Mouse (Mus musculus) adrenal gland, postnatal 14 days (tissue): ENCODE data around the gene Hrc. TPM values are rescaled to one million over a fixed set of nuclear protein-coding genes. Genes with fewer than 3 reads are reported as not detected.
A peak's percentile ranks its signal among the peaks of the same experiment; 100 is the strongest.

Experiments used
- DNase-seq: peaks from one replicate; pipeline ENCODE4 v3.0.0; 2021; ENCODE audit warnings: mixed read lengths
- total RNA-seq: library from RNA; stranded (reverse); gene quantifications from 2 replicates; pipeline ENCODE4 v1.2.3, GENCODE M21; 2021

Gene Hrc
- total RNA-seq, 1 experiment from 2014 or later, result 0.15 TPM

DNA sequence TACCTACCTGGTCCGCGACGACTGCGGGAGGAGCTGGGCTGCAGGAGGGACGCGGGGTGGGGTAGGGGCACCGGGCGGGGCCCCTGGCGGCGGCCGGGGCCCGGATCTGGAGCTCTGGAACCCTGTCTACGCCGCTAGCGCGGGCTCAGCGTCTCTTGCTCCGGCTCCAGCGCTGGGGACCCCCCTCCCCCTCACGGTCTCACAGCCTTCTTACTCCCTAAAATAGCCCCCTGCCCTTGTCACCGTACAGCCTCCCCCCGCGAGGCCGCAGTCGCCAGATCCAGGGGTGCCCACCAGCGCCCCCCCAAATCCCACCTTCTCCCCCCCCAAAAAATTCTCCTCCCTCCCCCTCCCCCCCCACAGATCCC, 31.5 kb downstream of the Hrc start, which contains the start of gene Ppfia3:
Ppfia3 (minus strand) TSS at position 368 of the 368 bp plus-strand sequence.
- no peak for DNase-seq

DNA sequence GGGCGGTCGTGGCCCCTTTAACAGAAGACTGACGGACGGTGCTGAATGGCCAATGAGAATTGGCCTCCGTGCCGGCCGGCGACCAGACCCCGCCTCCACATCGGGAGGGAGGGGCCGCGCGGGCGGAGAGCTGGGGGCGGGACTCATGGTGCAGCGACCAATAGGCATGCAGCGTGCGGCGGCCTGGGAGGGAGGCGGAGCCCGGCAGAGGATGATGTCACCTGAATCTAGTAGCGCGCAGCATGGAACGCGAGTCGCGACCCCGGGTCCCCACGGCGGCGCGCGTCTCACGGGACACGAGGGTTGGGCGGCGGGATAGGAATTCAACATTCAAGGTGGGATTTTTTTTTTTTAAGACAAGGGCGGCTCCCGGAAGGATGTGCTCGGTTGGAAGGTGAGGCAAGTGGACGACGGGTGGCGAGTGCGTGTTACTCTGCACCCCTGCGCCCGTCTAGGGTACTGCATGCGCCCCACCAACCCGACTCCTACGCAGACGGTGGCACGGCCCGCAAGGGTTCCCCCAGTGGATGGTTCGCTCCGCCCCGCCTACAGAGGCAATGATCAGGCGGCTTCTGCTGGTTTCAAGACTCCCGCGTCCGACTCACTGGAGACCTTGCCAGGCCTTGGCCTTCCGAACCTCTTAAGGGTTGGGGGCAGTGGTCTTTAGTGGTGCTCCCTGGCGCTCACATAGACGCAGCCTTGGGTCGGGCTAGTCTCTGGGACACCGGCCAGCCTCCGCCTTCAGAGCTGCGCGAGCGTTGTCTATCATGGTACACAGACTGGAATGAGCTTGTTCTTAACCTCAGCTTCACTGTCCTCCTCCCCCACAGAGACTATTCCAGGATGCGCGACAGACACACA, 32.2 kb downstream of the Hrc start:
- peak; percentile 99 for DNase-seq

DNA sequence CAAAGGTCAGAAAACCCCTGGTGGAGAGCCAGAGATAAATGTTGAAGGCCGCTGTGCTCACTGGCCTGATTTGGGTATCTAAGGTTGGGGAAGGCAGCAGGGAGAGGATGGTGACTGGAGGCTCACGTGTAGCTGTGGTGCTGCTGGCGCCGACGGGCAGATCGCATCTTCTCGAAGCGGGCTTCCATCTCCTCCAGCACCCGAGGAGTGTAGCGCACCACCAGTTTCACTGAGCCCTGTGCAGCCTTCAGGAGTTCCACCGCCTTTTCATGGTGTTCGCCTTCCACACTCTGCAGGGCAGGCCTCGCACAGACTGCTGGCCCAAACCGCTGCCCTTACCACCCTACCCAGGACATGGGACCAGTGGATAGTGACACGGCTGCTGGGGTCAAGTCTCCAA, 33.1 kb downstream of the Hrc start:
- no peak for DNase-seq

DNA sequence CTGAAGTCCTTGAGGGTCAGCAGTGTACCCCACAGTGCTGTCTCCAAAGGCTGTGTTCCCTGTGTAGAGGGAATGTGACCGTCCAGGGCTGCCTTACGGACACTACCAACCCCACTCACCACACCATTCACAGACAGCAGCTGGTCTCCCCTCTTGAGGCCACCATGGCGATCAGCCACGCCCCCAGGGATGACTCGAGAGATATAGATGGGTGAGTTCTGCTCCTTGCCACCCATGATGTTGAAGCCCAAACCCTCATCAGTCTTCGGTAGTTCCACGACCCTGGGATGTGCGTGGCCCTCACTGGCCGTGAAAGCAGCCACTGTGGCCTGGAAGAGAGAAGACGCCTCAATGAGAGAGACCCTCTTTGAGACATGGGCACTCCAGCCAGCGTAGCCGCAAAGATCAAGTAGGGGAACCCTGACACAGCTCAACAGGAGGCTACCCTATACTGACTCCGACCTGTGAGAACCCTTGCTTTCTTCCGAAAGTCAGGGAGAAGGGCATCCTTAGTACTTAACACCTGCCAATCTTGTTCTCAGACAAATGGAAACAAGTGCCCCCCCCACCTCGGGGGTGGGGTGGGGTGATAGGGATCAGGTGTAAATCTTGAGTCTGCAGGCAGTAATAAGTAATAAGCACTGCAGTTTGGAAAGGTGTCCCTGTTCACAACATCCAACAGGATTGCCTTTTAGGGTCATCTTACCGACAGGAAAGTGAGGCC, 34.1 kb downstream of the Hrc start:
- no peak for DNase-seq

DNA sequence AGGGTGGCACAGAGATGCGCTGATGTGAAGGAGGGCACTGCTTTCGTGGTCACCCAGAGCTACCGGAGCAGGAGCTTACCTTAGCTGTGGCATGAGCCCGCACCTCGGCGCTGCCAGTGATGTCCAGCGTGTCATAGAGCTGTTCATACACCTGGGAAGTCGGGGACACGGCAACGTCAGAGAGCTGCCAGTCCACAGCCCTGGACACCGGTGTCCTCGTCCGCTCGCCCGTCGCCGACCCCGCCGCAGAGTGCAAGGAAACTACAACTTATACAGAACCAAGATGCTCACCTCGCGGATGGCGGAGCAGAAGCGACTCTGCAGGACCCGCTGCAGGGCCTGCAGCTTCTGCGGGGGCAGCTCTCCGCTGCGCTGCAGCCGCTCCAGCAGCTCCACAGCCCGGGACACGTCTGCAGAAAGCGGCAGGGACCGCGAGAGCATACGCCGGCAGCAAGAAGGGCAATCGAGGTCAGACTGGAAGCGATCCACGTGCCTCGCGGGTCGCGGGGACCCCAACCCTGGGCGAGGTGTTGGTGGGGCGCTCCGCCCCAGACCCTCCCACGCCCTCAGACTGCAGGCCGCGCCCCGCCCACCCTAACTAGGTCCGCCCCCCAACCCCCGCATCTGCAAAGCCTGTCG, 34.9 kb downstream of the Hrc start:
- DNase-seq, result no peak

DNA sequence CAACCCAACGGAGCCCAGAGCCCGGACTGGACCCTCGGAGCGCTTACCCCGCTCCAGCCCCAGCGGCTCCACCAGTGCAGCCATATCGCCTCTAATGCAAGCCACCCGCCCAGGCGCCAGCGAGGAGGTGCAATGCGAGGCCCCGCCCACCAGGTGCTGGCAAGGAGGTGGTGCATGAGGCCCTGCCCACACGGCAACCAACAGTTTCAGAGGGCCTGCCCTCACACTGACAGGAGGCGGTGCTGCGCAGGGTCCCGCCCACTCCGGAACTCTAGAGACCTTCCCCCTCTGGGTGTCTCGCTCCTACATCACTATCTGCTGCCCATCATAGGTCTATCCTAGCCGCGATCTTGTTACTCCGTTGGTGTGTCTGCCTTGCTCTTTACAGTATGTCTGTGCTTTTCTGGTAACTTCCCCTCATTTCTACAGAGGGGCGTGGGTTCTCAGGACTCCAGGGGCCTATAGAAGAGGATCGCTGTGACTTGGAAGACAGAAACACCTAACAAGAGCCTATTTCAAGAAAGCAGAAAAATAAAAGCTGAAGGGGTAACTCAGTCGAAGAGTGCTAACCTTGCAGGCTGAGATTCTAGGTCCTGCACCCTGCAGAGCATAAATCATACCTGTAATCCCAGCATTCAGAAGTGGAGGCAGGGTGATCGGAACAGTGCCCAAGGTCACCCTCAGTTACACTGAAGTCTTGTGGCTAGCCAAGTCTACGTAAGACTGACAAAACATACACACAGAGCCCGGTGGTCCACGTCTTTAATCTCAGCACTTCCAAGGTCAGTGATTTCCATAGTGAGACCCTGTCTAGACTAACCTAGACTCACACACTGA, 35.6 kb downstream of the Hrc start, which contains the start of gene Lin7b:
Lin7b (minus strand) TSS at position 109 of the 837 bp plus-strand sequence.
- peak; percentile 95 for DNase-seq

DNA sequence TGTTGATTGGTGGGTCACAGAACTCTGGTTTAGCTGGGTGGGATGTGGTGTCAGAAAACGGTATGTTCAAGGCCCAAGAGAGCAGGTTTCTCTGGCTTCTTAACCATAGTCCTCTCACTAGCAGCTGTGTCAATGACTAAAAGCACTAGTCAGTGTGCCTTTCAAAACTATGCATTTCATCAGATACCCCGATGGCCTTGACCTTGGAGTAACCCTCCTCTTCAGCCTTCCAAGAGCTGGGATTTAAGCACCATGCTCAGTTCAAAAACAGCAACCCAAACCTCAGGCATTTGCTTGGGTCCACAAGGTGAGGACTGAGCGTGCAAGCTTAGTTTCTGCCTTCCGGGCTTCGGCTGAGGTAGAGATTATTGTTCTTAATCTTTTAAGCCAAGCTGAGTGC, 37.3 kb downstream of the Hrc start:
- DNase-seq, result no peak

DNA sequence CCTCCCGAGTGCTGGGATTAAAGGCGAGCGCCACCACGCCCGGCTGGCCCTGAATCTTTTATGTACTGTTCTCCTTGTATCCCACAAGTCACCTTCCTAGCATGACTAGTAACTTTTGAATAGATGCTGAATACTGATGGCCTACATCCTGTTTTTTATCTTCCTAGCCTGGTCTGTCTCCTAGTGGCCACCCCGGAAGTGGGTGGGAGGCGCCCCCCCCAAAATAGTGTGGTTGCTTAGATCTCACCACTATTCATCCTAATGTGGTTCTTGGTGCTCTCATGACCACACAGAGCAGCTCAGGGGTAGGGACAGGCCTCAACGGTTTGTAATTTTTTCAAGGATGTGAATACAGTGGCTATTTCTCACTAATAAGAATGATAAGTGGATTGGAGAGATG, 39.5 kb downstream of the Hrc start:
- no peak for DNase-seq

DNA sequence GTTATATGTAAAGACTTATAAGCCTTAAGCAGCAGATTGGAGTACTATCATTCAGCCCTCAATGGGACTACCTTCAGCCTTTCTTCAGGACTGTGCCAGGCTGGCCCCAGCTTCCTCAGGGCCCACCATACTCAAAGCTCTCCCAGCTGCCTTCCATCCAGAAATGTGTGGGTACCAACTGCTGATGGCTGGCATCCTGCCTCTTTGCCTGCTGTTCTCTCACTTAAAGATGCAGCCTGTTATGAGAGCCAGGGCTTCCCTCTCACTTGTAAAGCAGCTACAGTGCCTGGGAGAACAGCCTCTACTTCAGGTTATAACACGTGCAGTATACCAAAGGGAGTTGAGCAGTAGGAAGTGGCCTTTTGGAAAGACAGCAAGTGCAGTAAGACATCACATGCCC, 41.0 kb downstream of the Hrc start:
- no peak for DNase-seq

DNA sequence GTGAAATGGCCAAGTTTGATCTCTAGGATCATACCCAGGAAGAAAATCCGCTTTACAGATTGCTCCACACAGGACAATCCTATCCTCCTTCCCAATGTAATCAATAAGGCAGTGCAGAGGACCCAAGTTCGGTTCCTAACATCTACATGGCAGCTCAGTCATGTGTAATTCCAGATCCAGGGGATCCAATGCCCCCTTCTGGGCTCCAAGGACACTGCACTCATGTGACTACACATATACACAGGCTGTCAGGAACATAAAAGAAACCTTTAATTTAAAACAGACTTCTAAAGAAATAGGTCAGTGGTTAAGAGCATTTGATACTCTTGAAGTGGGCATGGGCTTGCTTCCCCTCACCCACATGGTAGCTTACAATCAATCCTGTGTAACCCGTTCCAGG, 51.0 kb downstream of the Hrc start:
- no peak for DNase-seq

Other genes starting within 250 kb of the Hrc start
- gene Rcn3, start 243.1 kb upstream of the Hrc start, total RNA-seq, result 38.2 and 39.1 TPM in 2 replicates
- 138 and 152 TPM in 2 replicates for gene Fcgrt, start 231.4 kb upstream of the Hrc start, total RNA-seq
- gene Rps11, start 210.9 kb upstream of the Hrc start, total RNA-seq, result 1,189 and 1,386 TPM in 2 replicates
- 1,693 and 2,079 TPM in 2 replicates for gene Rpl13a, start 206.5 kb upstream of the Hrc start, total RNA-seq
- not detected in 2 replicates for gene Gm45713, start 199.1 kb upstream of the Hrc start, total RNA-seq
- 13.3 and 25.0 TPM in 2 replicates for gene Flt3l, start 198.9 kb upstream of the Hrc start, total RNA-seq
- gene Pih1d1, start 181.0 kb upstream of the Hrc start, total RNA-seq, result 55.6 and 58.5 TPM in 2 replicates
- gene Aldh16a1, start 180.7 kb upstream of the Hrc start, total RNA-seq, result 59.8 and 59.9 TPM in 2 replicates
- 0.22 and 0.79 TPM in 2 replicates for gene Slc17a7, start 171.3 kb upstream of the Hrc start, total RNA-seq
- gene Gfy, start 155.7 kb upstream of the Hrc start, total RNA-seq, result not detected in 2 replicates
- not detected in 2 replicates for gene Pth2, start 154.3 kb upstream of the Hrc start, total RNA-seq
- gene Ccdc155, start 130.4 kb upstream of the Hrc start, total RNA-seq, result 0.22 and 0.23 TPM in 2 replicates
- 0.98 TPM in 1 of 2 replicates, not detected in the other for gene Dkkl1, start 123.1 kb upstream of the Hrc start, total RNA-seq
- 17.8 and 19.2 TPM in 2 replicates for gene Tead2, start 119.5 kb upstream of the Hrc start, total RNA-seq
- gene Cd37, start 96.2 kb upstream of the Hrc start, total RNA-seq, result 7.3 and 40.7 TPM in 2 replicates
- not detected in 2 replicates for gene Slc6a16, start 94.2 kb upstream of the Hrc start, total RNA-seq
- not detected in 2 replicates for gene Slc6a21, start 57.8 kb upstream of the Hrc start, total RNA-seq
- gene Trpm4, start 1.5 kb upstream of the Hrc start, total RNA-seq, result 13.5 and 15.1 TPM in 2 replicates
- 2.1 and 2.4 TPM in 2 replicates for gene Ppfia3, start 31.7 kb downstream of the Hrc start, total RNA-seq
- 1.2 and 1.4 TPM in 2 replicates for gene Lin7b, start 35.3 kb downstream of the Hrc start, total RNA-seq
- gene Snrnp70, start 60.5 kb downstream of the Hrc start, total RNA-seq, result 265 and 280 TPM in 2 replicates
- gene Kcna7, start 70.4 kb downstream of the Hrc start, total RNA-seq, result not detected in 2 replicates
- gene Ntf5, start 78.4 kb downstream of the Hrc start, total RNA-seq, result not detected in 2 replicates
- gene Lhb, start 85.5 kb downstream of the Hrc start, total RNA-seq, result not detected in 2 replicates
- gene Gys1, start 99.6 kb downstream of the Hrc start, total RNA-seq, result 55.4 and 62.8 TPM in 2 replicates
- gene Ruvbl2, start 102.8 kb downstream of the Hrc start, total RNA-seq, result 55.5 and 62.8 TPM in 2 replicates
- gene Ftl1, start 124.6 kb downstream of the Hrc start, total RNA-seq, result 638 and 688 TPM in 2 replicates
- gene Bax, start 131.6 kb downstream of the Hrc start, total RNA-seq, result 54.4 and 60.0 TPM in 2 replicates
- gene Tulp2, start 146.6 kb downstream of the Hrc start, total RNA-seq, result 0.49 and 1.1 TPM in 2 replicates
- gene Gm45808, start 151.5 kb downstream of the Hrc start, total RNA-seq, result 24.6 and 31.2 TPM in 2 replicates
- gene Dhdh, start 153.5 kb downstream of the Hrc start, total RNA-seq, result 46.8 and 54.1 TPM in 2 replicates
- 199 and 204 TPM in 2 replicates for gene Nucb1, start 175.1 kb downstream of the Hrc start, total RNA-seq
- gene Ppp1r15a, start 191.0 kb downstream of the Hrc start, total RNA-seq, result 37.3 and 55.7 TPM in 2 replicates
- 3.8 and 6.5 TPM in 2 replicates for gene Plekha4, start 191.0 kb downstream of the Hrc start, total RNA-seq
- gene Hsd17b14, start 219.6 kb downstream of the Hrc start, total RNA-seq, result 0.67 and 1.2 TPM in 2 replicates
- gene Bcat2, start 234.9 kb downstream of the Hrc start, total RNA-seq, result 149 and 151 TPM in 2 replicates